Mouse (Mus musculus): ENCODE results near the gene Nfx1. TPM values are rescaled to one million over a fixed set of nuclear protein-coding genes. Genes with fewer than 3 reads are reported as not detected.
A peak's percentile ranks its signal among the peaks of the same experiment; 100 is the strongest.

The Nfx1 gene
- polyA plus RNA-seq, 1 experiment from 2014 or later, result 27.9 TPM

- no peaks in the 10 kb centered on the region for H3K36me3 ChIP-seq (ENCODE audit: control insufficient read depth, insufficient read depth, low read length)
These were observed 73.3 kb downstream of the Nfx1 start for GRCm38 (mm10) chr4:41043961-41044360.

GRCm38 (mm10) chr4:41045288-41045687, 74.6 kb downstream of the Nfx1 start:
- Histone ChIP-seq H3K9me3 (ENCODE audit: control insufficient read depth, low read length) (no peaks in the 10 kb centered on the region), H3K4me1 (replicated peaks; ENCODE audit: control insufficient read depth, insufficient read depth) (no peaks in the 10 kb centered on the region), H3K27me3 (ENCODE audit: control insufficient read depth, insufficient read depth, low read length) (no peaks in the 10 kb centered on the region), H3K9ac (ENCODE audit: low read length) (no peak overlapping the region), H3K4me2 (replicated peaks; ENCODE audit: low read depth) (no peak overlapping the region), H3K4me3 (ENCODE audit: low read depth, low read length) (no peak overlapping the region), H3K36me3 (ENCODE audit: control insufficient read depth, insufficient read depth, low read length) (no peaks in the 10 kb centered on the region), H3K27ac (replicated peaks) (no peak overlapping the region)
- TF ChIP-seq CTCF (IDR thresholded peaks at IDR 0.05; ENCODE audit: low read depth) (no peak), EP300 (optimal IDR thresholded peaks at IDR 0.05) (no peak)
- no peak for ATAC-seq (ENCODE audit: low FRiP score, low TSS enrichment)
- DNase-seq (ENCODE audit: low spot score), result no peak
- 67% methylated on average over 3 of the region's 3 CpGs for WGBS

More at GRCm38 (mm10) chr4:41043961-41044360, 73.3 kb downstream of the Nfx1 start:
- H3K4me3 ChIP-seq (ENCODE audit: low read depth, low read length), result no peak overlapping the region
- no peak overlapping the region for H3K4me2 ChIP-seq (replicated peaks; ENCODE audit: low read depth)
- DNase-seq (ENCODE audit: low spot score) (no peak), ATAC-seq (ENCODE audit: low FRiP score, low TSS enrichment) (no peak)
- no peak overlapping the region for H3K27ac ChIP-seq (replicated peaks)
- TF ChIP-seq CTCF (IDR thresholded peaks at IDR 0.05; ENCODE audit: low read depth) (peak; percentile 36), EP300 (optimal IDR thresholded peaks at IDR 0.05) (no peak)
- H3K9me3 ChIP-seq (ENCODE audit: control insufficient read depth, low read length), result no peaks in the 10 kb centered on the region
- no peak overlapping the region for H3K9ac ChIP-seq (ENCODE audit: low read length)
- no peaks in the 10 kb centered on the region for H3K27me3 ChIP-seq (ENCODE audit: control insufficient read depth, insufficient read depth, low read length)
- WGBS, result 80% methylated on average over 5 of the region's 5 CpGs
- no peaks in the 10 kb centered on the region for H3K4me1 ChIP-seq (replicated peaks; ENCODE audit: control insufficient read depth, insufficient read depth)

GRCm38 (mm10) chr4:41046254-41046795, 75.6 kb downstream of the Nfx1 start:
- no peak overlapping the region for H3K9ac ChIP-seq (ENCODE audit: low read length)
- TF ChIP-seq CTCF (IDR thresholded peaks at IDR 0.05; ENCODE audit: low read depth) (no peak), EP300 (optimal IDR thresholded peaks at IDR 0.05) (no peak)
- no peaks in the 10 kb centered on the region for H3K27me3 ChIP-seq (ENCODE audit: control insufficient read depth, insufficient read depth, low read length)
- no peaks in the 10 kb centered on the region; the same call in 1 of the 2 replicates for H3K4me1 ChIP-seq (replicated peaks; ENCODE audit: control insufficient read depth, insufficient read depth)
- H3K27ac ChIP-seq (replicated peaks), result no peak overlapping the region
- H3K36me3 ChIP-seq (ENCODE audit: control insufficient read depth, insufficient read depth, low read length), result no peaks in the 10 kb centered on the region
- DNase-seq (ENCODE audit: low spot score) (no peak), ATAC-seq (ENCODE audit: low FRiP score, low TSS enrichment) (no peak)
- no peak overlapping the region for H3K4me2 ChIP-seq (replicated peaks; ENCODE audit: low read depth)
- H3K9me3 ChIP-seq (ENCODE audit: control insufficient read depth, low read length), result no peaks in the 10 kb centered on the region
- WGBS, result 74% methylated on average over 13 of the region's 13 CpGs
- no peak overlapping the region for H3K4me3 ChIP-seq (ENCODE audit: low read depth, low read length)

- H3K4me3 ChIP-seq (ENCODE audit: low read depth, low read length), result no peak within 1 kb of the TSS
- no peak within 1 kb of the TSS for H3K9ac ChIP-seq (ENCODE audit: low read length)
- no peaks in the 10 kb centered on the region for H3K9me3 ChIP-seq (ENCODE audit: control insufficient read depth, low read length)
- ATAC-seq (ENCODE audit: low FRiP score, low TSS enrichment) (no peak), DNase-seq (ENCODE audit: low spot score) (no peak)
- H3K36me3 ChIP-seq (ENCODE audit: control insufficient read depth, insufficient read depth, low read length), result no peaks in the 10 kb centered on the region
- H3K4me2 ChIP-seq (replicated peaks; ENCODE audit: low read depth), result no peak within 1 kb of the TSS
- TF ChIP-seq CTCF (IDR thresholded peaks at IDR 0.05; ENCODE audit: low read depth), result no peak
- TF ChIP-seq EP300 (optimal IDR thresholded peaks at IDR 0.05), result no peak
- WGBS, result 45% methylated on average over 9 of the region's 9 CpGs
- no peak within 1 kb of the TSS for H3K27ac ChIP-seq (replicated peaks)
- H3K27me3 ChIP-seq (ENCODE audit: control insufficient read depth, insufficient read depth, low read length), result no peaks in the 10 kb centered on the region
- H3K4me1 ChIP-seq (replicated peaks; ENCODE audit: control insufficient read depth, insufficient read depth), result no peaks in the 10 kb centered on the region; the same call in 1 of the 2 replicates
These were observed 77.0 kb downstream of the Nfx1 start, which contains the start of gene Aqp7 for GRCm38 (mm10) chr4:41047524-41048271. Gene Aqp7, minus strand, starts transcription at chr4:41048139.

- ATAC-seq (ENCODE audit: low FRiP score, low TSS enrichment) (0 out of 2 replicates have a peak, but pooled peaks have one; percentile 45), DNase-seq (ENCODE audit: low spot score) (no peak)
- H3K36me3 ChIP-seq (ENCODE audit: control insufficient read depth, insufficient read depth, low read length), result no peaks in the 10 kb centered on the region
- 45% methylated on average over 2 of the region's 2 CpGs for WGBS
- no peaks in the 10 kb centered on the region for H3K27me3 ChIP-seq (ENCODE audit: control insufficient read depth, insufficient read depth, low read length)
- H3K9me3 ChIP-seq (ENCODE audit: control insufficient read depth, low read length), result no peaks in the 10 kb centered on the region
- H3K4me2 ChIP-seq (replicated peaks; ENCODE audit: low read depth), result no peak overlapping the region
- H3K9ac ChIP-seq (ENCODE audit: low read length), result no peak overlapping the region
- TF ChIP-seq CTCF (IDR thresholded peaks at IDR 0.05; ENCODE audit: low read depth), result no peak
- no peak for TF ChIP-seq EP300 (optimal IDR thresholded peaks at IDR 0.05)
- no peaks in the 10 kb centered on the region; the same call in 1 of the 2 replicates for H3K4me1 ChIP-seq (replicated peaks; ENCODE audit: control insufficient read depth, insufficient read depth)
- H3K27ac ChIP-seq (replicated peaks), result no peak overlapping the region
- no peak overlapping the region for H3K4me3 ChIP-seq (ENCODE audit: low read depth, low read length)
These were observed 78.2 kb downstream of the Nfx1 start for GRCm38 (mm10) chr4:41048926-41049325.
